Mouse (Mus musculus) embryo, embryonic 11.5 days (tissue): ENCODE measurements around the gene Phlpp1.
"Not testable (repeated sequence)": the region's sequence is repeated elsewhere in the genome, so short reads cannot be mapped to it uniquely, and the experiment has no call there.

Source experiments
- DNase-seq: peaks from one replicate; pipeline ENCODE4 v3.0.0-alpha.2; 2012; ENCODE audit warnings: low read depth, low spot score

The Phlpp1 gene

DNA sequence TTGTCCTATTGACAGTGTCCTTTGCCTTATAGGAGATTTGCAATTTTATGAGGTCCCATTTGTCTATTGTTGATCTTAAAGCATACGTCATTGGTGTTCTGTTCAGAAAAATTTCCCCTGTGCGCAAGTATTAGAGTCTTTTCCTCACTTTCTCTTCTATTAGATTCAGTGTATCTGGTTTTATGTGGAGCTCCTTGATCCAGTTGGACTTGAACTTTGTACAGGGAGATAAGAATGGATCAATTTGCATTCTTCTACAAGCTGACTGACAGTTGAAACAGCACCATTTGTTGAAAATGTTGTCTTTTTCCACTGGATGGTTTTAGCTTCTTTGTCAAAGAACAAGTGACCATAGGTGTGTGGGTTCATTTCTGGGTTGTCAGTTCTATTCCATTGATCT is 140.3 kb downstream of the Phlpp1 start:
- not testable (repeated sequence) for DNase-seq

GRCm38 (mm10) chr1:106314476-106314875 is 142.9 kb downstream of the Phlpp1 start:
- no peak for DNase-seq

DNA sequence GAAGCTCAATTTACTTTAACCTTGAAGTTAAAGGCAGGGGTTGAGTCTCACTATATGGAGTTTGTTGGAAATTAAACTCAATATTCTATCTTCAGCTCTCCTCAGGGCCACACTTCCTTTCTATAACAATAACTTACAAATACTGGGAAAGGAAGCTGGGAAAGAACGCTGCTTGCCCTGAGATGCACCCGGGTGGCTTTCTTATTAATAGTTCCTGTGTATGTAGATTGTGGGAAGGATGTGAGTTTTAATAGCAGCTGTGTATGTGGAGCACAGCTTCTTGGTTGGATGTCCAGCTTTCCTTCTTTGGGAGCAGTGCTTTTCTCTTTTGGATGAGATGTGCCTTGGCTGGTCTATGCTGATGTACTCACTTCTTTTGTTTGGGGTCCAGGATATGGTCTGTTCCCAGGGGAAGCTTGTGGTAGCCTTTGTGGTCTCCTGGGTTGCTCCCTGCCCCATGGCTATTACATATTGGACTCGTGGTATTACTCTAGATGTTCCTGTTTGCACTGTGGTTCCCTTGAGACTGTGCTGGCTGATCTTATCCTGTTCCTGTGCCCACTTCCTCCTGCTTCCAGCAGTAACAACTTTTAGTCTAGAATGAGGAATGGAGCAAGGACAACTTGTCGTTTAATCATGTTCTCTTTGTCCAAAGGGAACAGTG is 145.2 kb downstream of the Phlpp1 start:
- DNase-seq, result no peak

GRCm38 (mm10) chr1:106318341-106318740 is 146.8 kb downstream of the Phlpp1 start:
- DNase-seq, result no peak

DNA sequence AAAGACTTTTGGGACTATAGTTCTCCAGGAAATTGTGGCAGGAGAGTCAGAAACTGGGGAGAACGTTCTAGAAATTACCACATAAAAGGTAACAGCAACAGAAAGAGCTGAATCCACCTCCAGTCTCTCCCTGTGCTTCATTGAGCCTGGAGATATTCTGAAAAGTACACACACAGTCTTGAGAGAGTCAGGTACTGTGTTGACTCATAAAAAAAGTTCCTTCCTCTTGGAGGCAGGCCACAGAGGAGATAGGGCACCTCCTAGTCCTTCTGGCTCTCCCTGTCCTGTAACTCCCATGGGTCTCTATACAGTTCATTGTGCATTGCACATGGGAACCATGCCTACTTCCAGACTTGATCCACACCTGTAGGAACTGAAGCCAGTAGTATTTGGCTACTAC is 149.0 kb downstream of the Phlpp1 start:
- no peak for DNase-seq

DNA sequence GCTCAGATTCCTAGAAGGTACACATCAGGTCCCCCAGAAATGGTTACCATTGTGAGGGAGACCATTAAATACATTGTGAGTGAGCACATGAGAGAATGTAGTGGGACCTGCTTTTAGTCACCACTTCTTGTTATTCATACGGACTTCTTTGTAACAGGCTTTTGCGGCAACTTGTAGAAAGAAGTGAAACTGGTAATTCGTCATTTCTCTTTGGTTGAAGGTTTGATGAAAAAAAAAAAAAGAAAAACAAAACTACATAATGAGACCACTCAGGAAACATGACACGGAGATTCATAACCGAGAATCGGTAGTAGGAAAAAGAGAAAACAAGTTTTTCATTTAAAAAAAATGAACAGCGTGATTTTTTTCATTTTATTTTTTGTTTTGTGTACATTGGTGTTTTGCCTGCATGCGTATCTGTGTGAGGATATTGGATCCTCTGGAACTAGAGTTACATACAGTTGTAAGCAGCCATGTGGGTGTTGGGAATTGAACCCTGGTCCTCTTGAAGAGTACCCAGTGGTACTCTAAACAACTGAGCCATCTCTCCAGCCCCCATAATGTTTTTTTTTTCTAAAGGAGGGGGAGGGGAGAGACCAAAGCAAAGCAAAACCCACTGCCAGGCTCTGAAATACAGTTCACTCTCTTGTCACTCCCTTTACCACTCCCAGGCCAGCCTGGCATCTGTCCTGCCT is 150.0 kb downstream of the Phlpp1 start:
- no peak for DNase-seq

GRCm38 (mm10) chr1:106326691-106327090 is 155.1 kb downstream of the Phlpp1 start:
- DNase-seq, result no peak

- no peak for DNase-seq
These were observed 170.5 kb downstream of the Phlpp1 start for GRCm38 (mm10) chr1:106342100-106342499.

DNA sequence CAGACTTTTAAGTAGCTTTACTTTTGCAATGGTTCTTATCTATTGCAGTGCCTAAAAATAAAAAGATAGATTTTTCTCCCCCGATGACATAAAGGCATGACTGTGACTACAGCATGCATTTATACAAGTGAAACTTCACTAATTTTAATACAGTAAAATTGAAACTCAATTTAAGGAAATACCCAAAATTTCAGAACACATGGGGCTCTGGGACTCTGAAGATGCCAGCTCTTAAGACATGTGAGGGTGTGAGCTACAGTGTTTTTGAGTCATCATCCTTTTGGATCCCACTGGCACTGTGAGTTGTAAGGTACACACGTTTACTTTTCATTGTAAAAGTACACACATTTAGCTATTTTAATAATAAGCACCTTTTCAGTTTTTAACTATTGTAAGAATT is 173.7 kb downstream of the Phlpp1 start:
- DNase-seq, result no peak

GRCm38 (mm10) chr1:106346776-106347175 is 175.2 kb downstream of the Phlpp1 start:
- no peak for DNase-seq

DNA sequence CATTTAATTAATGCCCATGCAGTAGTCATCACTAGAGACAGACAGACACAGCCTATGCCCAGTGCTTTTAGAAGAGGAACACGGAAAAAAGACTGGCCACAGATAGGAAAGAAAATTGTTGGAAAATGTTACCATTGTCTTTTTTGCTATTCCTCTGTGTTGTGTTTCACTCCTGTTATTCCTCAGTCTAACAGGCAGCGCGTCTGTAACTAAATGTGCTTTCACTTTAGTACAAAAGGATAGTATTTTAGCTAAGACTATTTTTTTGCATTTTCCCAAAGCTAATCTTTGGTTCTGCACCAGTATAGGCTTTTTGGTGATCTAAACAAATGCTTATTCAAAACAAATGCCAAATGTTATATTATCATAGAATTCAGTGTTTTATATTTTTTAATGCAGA is 177.6 kb downstream of the Phlpp1 start:
- no peak for DNase-seq

DNA sequence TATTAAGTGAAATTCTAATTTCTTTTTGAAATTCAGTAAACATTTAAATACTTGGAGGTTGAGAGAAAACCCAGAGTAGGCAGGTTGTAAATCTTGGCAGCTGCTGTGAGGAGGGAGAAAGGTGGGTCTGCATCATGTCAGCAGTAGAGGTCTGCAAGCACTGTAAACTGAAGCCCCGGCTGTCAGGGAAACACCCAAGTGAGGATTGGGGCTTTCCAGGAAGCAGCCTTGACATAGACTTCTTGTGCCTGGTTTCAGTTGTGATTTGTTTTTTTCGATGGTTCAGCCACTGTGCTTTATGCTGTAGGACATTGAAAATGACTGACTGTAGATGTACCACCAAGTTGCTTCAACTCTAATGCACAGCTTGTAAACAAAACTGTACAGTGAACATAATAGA is 180.0 kb downstream of the Phlpp1 start:
- DNase-seq, result no peak

- no peak for DNase-seq
These were observed 181.4 kb downstream of the Phlpp1 start for GRCm38 (mm10) chr1:106352801-106353511.

GRCm38 (mm10) chr1:106353993-106354392 is 182.4 kb downstream of the Phlpp1 start:
- DNase-seq, result no peak

GRCm38 (mm10) chr1:106359474-106359873 is 187.9 kb downstream of the Phlpp1 start:
- DNase-seq, result no peak

DNA sequence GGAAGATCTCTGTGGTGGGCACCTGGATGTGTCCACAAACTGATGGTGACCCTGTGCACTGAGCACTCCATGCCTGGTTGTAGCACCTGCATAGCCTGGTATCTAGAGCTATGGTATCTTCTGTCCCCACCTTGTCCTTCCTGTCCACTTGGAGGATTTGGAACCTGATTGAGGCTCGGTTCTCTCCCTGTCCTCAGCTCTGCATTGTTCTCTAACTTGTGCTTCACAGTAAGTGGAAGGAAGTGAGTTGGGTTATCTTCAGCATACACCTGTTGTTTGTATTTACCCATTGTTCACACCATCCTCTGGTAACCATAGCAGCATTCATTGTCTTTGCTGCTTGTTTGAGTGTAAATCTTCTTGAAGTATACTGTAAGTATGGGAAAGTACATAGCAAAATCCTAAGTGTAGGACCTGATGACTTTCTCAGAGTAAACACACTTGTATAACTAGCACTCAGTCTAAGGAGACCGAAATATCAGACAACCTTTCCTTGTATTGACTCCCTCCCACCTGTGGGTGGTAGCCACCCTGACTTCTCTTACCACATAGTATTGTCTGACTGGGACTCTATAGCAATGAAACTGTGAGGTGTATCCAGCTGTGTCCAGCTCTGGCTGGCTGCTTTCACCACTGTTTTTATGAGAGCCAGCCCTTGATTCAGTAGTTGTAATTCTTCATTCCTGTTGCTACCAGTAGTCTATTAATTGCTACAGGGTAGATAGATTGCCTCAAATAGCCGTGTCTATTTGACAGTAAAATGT is 191.5 kb downstream of the Phlpp1 start:
- DNase-seq, result no peak

DNA sequence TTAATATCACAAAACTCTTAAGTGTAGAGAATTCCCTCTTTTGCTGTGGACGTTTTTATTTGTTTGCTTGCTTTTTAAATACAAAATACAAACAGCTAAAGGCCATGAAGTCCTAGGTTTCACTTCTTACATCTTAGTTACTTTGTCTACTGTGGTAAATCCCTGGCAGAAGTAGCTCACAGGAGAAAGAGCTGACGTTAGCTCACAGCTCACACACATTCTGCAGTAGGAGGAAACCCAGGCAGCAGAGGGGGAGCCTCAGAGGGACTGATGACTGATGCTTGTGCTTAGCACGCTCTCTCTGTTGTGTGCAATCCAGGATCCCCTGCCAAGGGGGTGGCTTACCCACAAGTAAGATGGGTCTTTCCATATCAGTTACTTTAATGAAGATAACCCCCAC is 197.8 kb downstream of the Phlpp1 start:
- DNase-seq, result no peak

DNA sequence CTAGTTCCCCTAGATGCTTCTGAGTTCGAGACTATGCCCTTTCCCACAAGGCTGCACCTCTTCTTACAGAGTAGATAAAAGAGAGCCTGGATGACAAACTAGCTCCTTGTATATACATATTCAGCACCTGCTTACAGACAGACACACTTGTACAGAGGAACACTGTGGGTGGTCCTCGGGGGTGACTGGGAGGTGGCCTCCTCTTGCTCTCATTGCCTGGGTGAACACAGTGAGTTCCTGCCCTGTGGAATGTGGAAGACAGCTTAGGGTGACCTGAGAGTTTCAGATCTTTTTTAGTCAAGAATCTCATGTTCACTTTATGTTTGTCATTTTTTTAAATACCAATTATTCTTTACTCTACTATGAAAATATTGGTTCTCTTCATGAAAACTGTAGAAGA is 200.9 kb downstream of the Phlpp1 start:
- DNase-seq, result no peak

DNA sequence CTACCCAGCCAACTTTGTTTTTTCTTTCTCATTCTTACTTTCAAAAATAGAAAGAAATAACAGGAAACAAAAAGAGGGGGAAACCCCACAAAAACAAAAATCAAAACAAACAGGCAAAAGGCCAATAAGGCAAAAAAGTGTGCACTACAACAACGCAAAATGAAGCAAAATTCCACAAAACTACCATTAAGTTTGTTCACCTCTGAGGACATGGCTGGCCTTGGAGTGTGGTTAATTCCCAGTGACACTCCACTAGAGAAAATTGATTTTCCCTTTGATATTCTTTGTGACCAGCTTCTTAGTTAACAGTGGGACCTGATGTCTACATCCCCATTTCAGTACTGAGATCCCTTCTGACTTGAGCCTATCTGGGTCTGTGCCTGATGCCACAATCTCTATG is 202.1 kb downstream of the Phlpp1 start:
- no peak for DNase-seq

DNA sequence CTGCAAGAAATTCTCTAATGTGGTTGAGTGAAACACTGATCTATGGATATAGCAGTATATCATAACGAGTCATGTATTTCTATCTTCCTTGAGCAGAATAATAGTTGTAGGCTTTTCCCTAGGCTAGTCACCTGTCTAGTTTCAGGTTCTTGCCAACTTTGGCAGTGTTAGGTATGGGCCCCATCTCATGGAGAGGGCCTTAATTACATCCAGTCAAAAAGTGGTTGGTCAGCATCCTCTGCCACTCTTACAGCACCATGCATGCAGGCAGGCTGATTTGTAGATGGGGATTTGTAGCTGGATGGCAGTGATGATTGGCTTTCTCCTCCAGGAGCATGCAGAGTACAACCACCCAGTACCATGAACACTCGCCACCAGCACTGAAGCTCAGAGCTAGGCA is 202.7 kb downstream of the Phlpp1 start:
- DNase-seq, result no peak

DNA sequence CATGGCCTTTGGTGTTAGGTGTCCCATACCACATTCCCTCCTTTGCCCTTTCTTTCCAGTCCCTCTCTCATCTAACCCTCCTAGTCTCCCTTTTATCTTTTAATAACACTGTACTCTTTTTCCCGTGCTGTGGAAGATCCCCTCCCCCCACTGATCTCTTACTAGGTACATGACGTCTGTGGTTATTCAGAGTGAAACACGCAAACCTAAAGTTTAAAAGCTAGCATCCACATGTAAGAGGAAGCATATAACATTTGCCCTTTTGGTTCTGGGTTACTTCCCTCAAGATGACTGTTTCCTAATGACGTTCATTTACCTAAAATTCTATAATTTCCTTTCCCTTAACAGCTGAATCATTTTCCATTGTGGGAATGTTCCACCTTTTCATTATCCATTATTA is 203.4 kb downstream of the Phlpp1 start:
- DNase-seq, result no peak

DNA sequence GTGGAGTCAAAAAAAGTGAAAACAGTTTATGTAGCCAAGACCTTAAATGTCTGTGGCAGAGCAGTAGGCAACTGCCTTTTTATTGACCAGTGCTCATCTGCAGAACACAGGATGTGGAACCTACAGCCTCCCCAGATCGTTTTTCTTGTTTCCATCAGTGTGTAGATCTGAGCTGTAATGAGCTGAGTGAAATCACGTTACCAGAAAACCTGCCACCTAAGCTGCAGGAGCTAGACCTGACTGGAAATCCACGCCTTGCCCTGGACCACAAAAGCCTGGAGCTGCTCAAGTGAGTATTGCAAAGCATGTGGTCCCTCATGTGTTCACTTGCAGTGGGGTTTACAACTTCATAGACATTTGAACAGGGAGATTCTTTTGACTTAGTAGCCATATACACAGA is 204.5 kb downstream of the Phlpp1 start:
- no peak for DNase-seq
